Mouse (Mus musculus) thymus, adult 2 months (tissue): Measurements from ENCODE around the gene Ptpn18.

Experiments
- CTCF ChIP-seq: fragments of 200-500 bp; IDR thresholded peaks from 2 replicates; pipeline ENCODE4 v1.5.1; 2012; ENCODE audit warnings: mild to moderate bottlenecking, control low read depth, low read length, moderate library complexity, borderline replicate concordance; ENCODE audit not compliant: control insufficient read depth, poor library complexity, insufficient read depth; ENCODE audit errors: extremely low read depth
- POLR2A ChIP-seq: fragments of 200-500 bp; IDR thresholded peaks from 2 replicates; pipeline ENCODE4 v1.6.1; 2012; ENCODE audit warnings: mild to moderate bottlenecking, low read length, control low read depth, moderate library complexity; ENCODE audit not compliant: control insufficient read depth, poor library complexity, insufficient read depth; ENCODE audit errors: extremely low read depth

DNA sequence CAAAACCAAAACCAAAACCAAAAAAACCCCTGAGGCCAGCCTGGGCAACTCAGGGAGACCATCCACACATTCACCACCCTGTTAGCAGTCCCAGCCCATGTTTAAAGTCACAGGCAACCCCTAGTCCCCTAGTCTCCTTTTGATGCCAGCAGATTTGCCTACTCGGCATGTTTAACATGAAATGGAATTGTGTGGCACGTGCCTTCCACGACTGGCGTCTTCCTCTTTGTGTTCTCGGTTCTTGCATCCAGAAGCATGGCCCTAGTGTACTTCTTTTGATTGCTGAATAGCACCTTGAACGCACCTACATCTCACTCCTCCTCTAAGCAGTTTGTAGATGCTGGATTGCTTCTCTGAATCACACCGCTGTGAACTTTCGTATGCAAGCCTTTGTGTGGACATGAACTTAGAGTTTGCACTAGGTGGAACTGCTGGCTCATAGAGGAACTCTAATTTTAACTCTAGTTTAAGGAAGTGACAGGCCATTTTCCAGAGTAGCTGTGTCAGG is 4.8 kb downstream of the Ptpn18 start:
- TF ChIP-seq CTCF (no peak), POLR2A (no peak)
